ENCODE assay signal across 12 mouse cellular contexts in genomic region chr11:59961338-59961875, GRCm38 (mm10). TPM values are rescaled to one million over a fixed set of nuclear protein-coding genes. Genes with fewer than 3 reads are reported as not detected.
DNase-seq lines count a peak whose midpoint lies in the region; ATAC-seq and TF ChIP-seq lines count a peak whose summit lies in the region.
"Had no signal": no experiment of that assay in that cellular context is flagged by ENCODE, and none has a peak within 500 bp of the region (broad histone marks: within the 10 kb centered on the region; RNA-seq: fewer than 3 reads in every experiment).

No protein-coding gene starts in this region.

- H3K4me2 ChIP-seq in embryonic facial prominence, embryonic 12.5 days (replicated peaks) = no peak overlapping the region
- H3K4me2 ChIP-seq in heart, postnatal 0 days (ENCODE audit: low read depth, low read length) = no peak overlapping the region
- no peak overlapping the region for H3K4me2 ChIP-seq in hindbrain, embryonic 14.5 days (replicated peaks)
- H3K4me2 ChIP-seq: neural tube, embryonic 15.5 days had no signal

- H3K4me3 ChIP-seq in left cerebral cortex, adult 2 months = no peak overlapping the region
- no peak overlapping the region for H3K4me3 ChIP-seq in embryonic facial prominence, embryonic 12.5 days
- no peak overlapping the region for H3K4me3 ChIP-seq in heart, postnatal 0 days (ENCODE audit: low read depth, low read length)
- H3K4me3 ChIP-seq in hindbrain, embryonic 14.5 days (replicated peaks; ENCODE audit: low read length) = no peak overlapping the region
- H3K4me3 ChIP-seq: neural tube, embryonic 15.5 days had no signal

- peaks cover 11% of the 10 kb centered on the region; the same call in 1 of the 2 replicates for H3K36me3 ChIP-seq in embryonic facial prominence, embryonic 12.5 days
- H3K36me3 ChIP-seq in heart, postnatal 0 days (replicated peaks; ENCODE audit: control insufficient read depth, insufficient read depth, low read length) = peaks cover 13% of the 10 kb centered on the region
- H3K36me3 ChIP-seq in hindbrain, embryonic 14.5 days (replicated peaks; ENCODE audit: control insufficient read depth, insufficient read depth) = peaks cover 19% of the 10 kb centered on the region

- 60% methylated on average over 9 of the region's 9 CpGs for WGBS in embryonic facial prominence, embryonic 12.5 days
- 42% methylated on average over 9 of the region's 9 CpGs for WGBS in heart, postnatal 0 days
- WGBS in hindbrain, embryonic 14.5 days = 92% methylated on average over 9 of the region's 9 CpGs

- peaks cover 29% of the 10 kb centered on the region for H3K27me3 ChIP-seq in embryonic facial prominence, embryonic 12.5 days
- H3K27me3 ChIP-seq in heart, postnatal 0 days (ENCODE audit: control insufficient read depth, insufficient read depth, low read length) = no peaks in the 10 kb centered on the region
- peaks cover 29% of the 10 kb centered on the region for H3K27me3 ChIP-seq in hindbrain, embryonic 14.5 days (ENCODE audit: control insufficient read depth, insufficient read depth, low read length)

- DNase-seq in heart, adult 11 months = peak; percentile 92
- DNase-seq in heart, adult 8-10 months (ENCODE audit: low spot score) = no peak
- DNase-seq in left cerebral cortex, adult 2 months (ENCODE audit: extremely low spot score in 1 of 2, low spot score in 2 of 2) = no peak
- DNase-seq in left cerebral cortex, postnatal 4 days = no peak
- no peak for DNase-seq in heart, postnatal 0 days (ENCODE audit: low spot score)
- DNase-seq in left cerebral cortex, adult 8-10 months (ENCODE audit: low spot score in 2 of 2) = no peak
- DNase-seq in hindbrain, embryonic 14.5 days (ENCODE audit: low spot score) = no peak
- DNase-seq: right cerebral cortex, postnatal 14 days had no signal

- intact Hi-C loops in left cerebral cortex, adult 2 months (cut with DNase I) = no loop called here
- intact Hi-C loops in left cerebral cortex, postnatal 4 days (cut with DNase I) = no loop called here

- peaks cover 54% of the 10 kb centered on the region for H3K4me1 ChIP-seq in embryonic facial prominence, embryonic 12.5 days
- H3K4me1 ChIP-seq in heart, postnatal 0 days (ENCODE audit: control insufficient read depth, insufficient read depth) = peaks cover 54% of the 10 kb centered on the region
- H3K4me1 ChIP-seq in hindbrain, embryonic 14.5 days (replicated peaks; ENCODE audit: control insufficient read depth, insufficient read depth, low read length) = peaks cover 23% of the 10 kb centered on the region

- no peak for TF ChIP-seq CTCF in left cerebral cortex, adult 2 months (IDR thresholded peaks at IDR 0.05)
- no peak for TF ChIP-seq CTCF in heart, postnatal 0 days (IDR thresholded peaks at IDR 0.05; ENCODE audit: low read depth)

- no peak for ATAC-seq in embryonic facial prominence, embryonic 12.5 days (ENCODE audit: insufficient number of reproducible peaks, insufficient read depth, low FRiP score, low TSS enrichment)
- ATAC-seq in heart, postnatal 0 days (ENCODE audit: insufficient read depth, low read depth) = no peak
- ATAC-seq in hindbrain, embryonic 14.5 days (ENCODE audit: low FRiP score) = no peak
- ATAC-seq: forebrain, embryonic 16.5 days had no signal

- no peaks in the 10 kb centered on the region for H3K9me3 ChIP-seq in embryonic facial prominence, embryonic 12.5 days
- H3K9me3 ChIP-seq in heart, postnatal 0 days (replicated peaks; ENCODE audit: control insufficient read depth, low read length) = no peaks in the 10 kb centered on the region
- H3K9me3 ChIP-seq in hindbrain, embryonic 14.5 days (ENCODE audit: control insufficient read depth, low read length) = no peaks in the 10 kb centered on the region
- H3K9me3 ChIP-seq: neural tube, embryonic 15.5 days had no signal

- H3K9ac ChIP-seq in embryonic facial prominence, embryonic 12.5 days = no peak overlapping the region
- H3K9ac ChIP-seq in heart, postnatal 0 days (replicated peaks; ENCODE audit: low read depth, low read length) = no peak overlapping the region
- no peak overlapping the region for H3K9ac ChIP-seq in hindbrain, embryonic 14.5 days
- H3K9ac ChIP-seq: neural tube, embryonic 15.5 days had no signal

- H3K27ac ChIP-seq in left cerebral cortex, adult 2 months = peak overlapping the region; percentile 30; the same call in 1 of the 2 replicates
- H3K27ac ChIP-seq in embryonic facial prominence, embryonic 12.5 days = peak overlapping the region; percentile 80
- peak overlapping the region; percentile 83 for H3K27ac ChIP-seq in heart, postnatal 0 days (ENCODE audit: low read depth)
- no peak overlapping the region for H3K27ac ChIP-seq in hindbrain, embryonic 14.5 days
- H3K27ac ChIP-seq: macrophage; neural tube, embryonic 15.5 days had no signal

- 0 out of 2 replicates have a peak, but pooled peaks have one; percentile 13 for TF ChIP-seq EP300 in heart, postnatal 0 days (IDR thresholded peaks at IDR 0.05; ENCODE audit: low read depth)

RNA-seq across cellular contexts. Expression of gene Rasd1, which starts 3.3 kb away (rescaled TPM):
- 1 to 10 TPM; 3.8 to 8.3 (median 5.3) TPM for total RNA-seq in heart, adult 8-10 months (2022)
- total RNA-seq in left cerebral cortex, adult 2 months (2021) = 10 to 100 TPM; 12.0 to 20.5 TPM
- total RNA-seq in left cerebral cortex, postnatal 4 days (2021) = 1 to 10 TPM; 1.3 to 1.5 TPM
- polyA plus RNA-seq in embryonic facial prominence, embryonic 12.5 days (2016; fragmentation: Nextera tagmentation; extraction: Ambion mirVana) = 2.6 and 3.2 TPM in 2 replicates
- total RNA-seq in heart, postnatal 0 days (2014; rRNA removed; ENCODE audit: low replicate concordance) = 0.08 and 5.6 TPM in 2 replicates
- 10.5 and 12.2 TPM in 2 replicates for polyA plus RNA-seq in heart, postnatal 0 days (2015; fragmentation: Nextera tagmentation; extraction: Ambion mirVana)
- 10 to 100 TPM in 2 of 4 experiments, 1 to 10 TPM in 2; 5.3 to 10.5 (median 9.3) TPM for total RNA-seq in left cerebral cortex, adult 8-10 months (2022)
- polyA plus RNA-seq in hindbrain, embryonic 14.5 days (2014; fragmentation: Nextera tagmentation; extraction: Ambion mirVana) = 0.97 and 1.3 TPM in 2 replicates

RNA-seq across cellular contexts. Expression of gene Med9, which starts 13.4 kb away (rescaled TPM):
- total RNA-seq in heart, adult 8-10 months (2022) = 10 to 100 TPM; 24.0 to 33.6 (median 30.4) TPM
- total RNA-seq in left cerebral cortex, adult 2 months (2021) = 10 to 100 TPM; 40.6 to 40.9 TPM
- total RNA-seq in left cerebral cortex, postnatal 4 days (2021) = 10 to 100 TPM; 23.8 to 25.2 TPM
- polyA plus RNA-seq in embryonic facial prominence, embryonic 12.5 days (2016; fragmentation: Nextera tagmentation; extraction: Ambion mirVana) = 36.7 and 38.9 TPM in 2 replicates
- 29.4 and 33.0 TPM in 2 replicates for total RNA-seq in heart, postnatal 0 days (2014; rRNA removed; ENCODE audit: low replicate concordance)
- 40.8 and 41.1 TPM in 2 replicates for polyA plus RNA-seq in heart, postnatal 0 days (2015; fragmentation: Nextera tagmentation; extraction: Ambion mirVana)
- 10 to 100 TPM; 40.9 to 45.4 (median 42.7) TPM for total RNA-seq in left cerebral cortex, adult 8-10 months (2022)
- 32.7 and 36.1 TPM in 2 replicates for polyA plus RNA-seq in hindbrain, embryonic 14.5 days (2014; fragmentation: Nextera tagmentation; extraction: Ambion mirVana)
